Mouse (Mus musculus) forebrain, embryonic 15.5 days (tissue): ENCODE data around the gene Hp. TPM values are rescaled to one million over a fixed set of nuclear protein-coding genes. Genes with fewer than 3 reads are reported as not detected.

Source experiments
- ATAC-seq: fragments of 200-750 bp; cut with Nextera tagmentation; replicated peaks from 2 replicates; pipeline ENCODE4 v1.8.0; 2017; ENCODE audit warnings: mild to moderate bottlenecking, moderate TSS enrichment, moderate library complexity
- H3K27ac ChIP-seq: fragments of 300-500 bp; sonication (generic); replicated peaks from 2 replicates; pipeline ENCODE4 v1.5.1; 2015; ENCODE audit warnings: mild to moderate bottlenecking, inconsistent platforms
- H3K27me3 ChIP-seq: fragments of 300-500 bp; sonication (generic); 2 replicates; pipeline ENCODE4 v1.6.1; 2015; ENCODE audit warnings: inconsistent platforms
- H3K36me3 ChIP-seq: fragments of 300-500 bp; sonication (generic); 2 replicates; pipeline ENCODE4 v1.6.1; 2015; ENCODE audit warnings: mild to moderate bottlenecking, inconsistent platforms
- H3K4me1 ChIP-seq: fragments of 300-500 bp; sonication (generic); 2 replicates; pipeline ENCODE4 v1.6.1; 2015; ENCODE audit warnings: inconsistent platforms
- H3K4me2 ChIP-seq: fragments of 300-500 bp; sonication (generic); replicated peaks from 2 replicates; pipeline ENCODE4 v1.6.1; 2015; ENCODE audit warnings: mild to moderate bottlenecking, inconsistent platforms
- H3K4me3 ChIP-seq: fragments of 300-500 bp; sonication (generic); 2 replicates; pipeline ENCODE4 v1.5.1; 2015; ENCODE audit warnings: mild to moderate bottlenecking, inconsistent platforms
- H3K9ac ChIP-seq: fragments of 300-500 bp; sonication (generic); replicated peaks from 2 replicates; pipeline ENCODE4 v1.6.1; 2015; ENCODE audit warnings: mild to moderate bottlenecking, inconsistent platforms
- H3K9me3 ChIP-seq: fragments of 300-500 bp; sonication (generic); 2 replicates; pipeline ENCODE4 v1.6.1; 2016; ENCODE audit warnings: inconsistent platforms
- WGBS: fragments of 180-500 bp; shearing (Covaris S2); methylation state at CpG from one replicate; pipeline ENCODE4 v1.1.7; 2015; ENCODE audit warnings: mixed read lengths; 5-methylcytosine and 5-hydroxymethylcytosine counted together
- polyA plus RNA-seq: library from polyadenylated mRNA; unstranded; fragments of >200 nt; fragmentation: Nextera tagmentation; extraction: Ambion mirVana; gene quantifications from 2 replicates; pipeline ENCODE4 v1.2.1, GENCODE M21; 2015

Gene Hp
- polyA plus RNA-seq, 1 experiment from 2014 or later, result 0.14 TPM

- H3K36me3 ChIP-seq, result 0 out of 2 replicates have a peak, but pooled peaks cover 2% of the 10 kb centered on the region
- no peak overlapping the region for H3K27ac ChIP-seq
- H3K27me3 ChIP-seq, result no peaks in the 10 kb centered on the region
- no peak for ATAC-seq
- H3K4me3 ChIP-seq, result no peak overlapping the region
- no peaks in the 10 kb centered on the region for H3K4me1 ChIP-seq
- H3K4me2 ChIP-seq, result no peak overlapping the region
- no peaks in the 10 kb centered on the region for H3K9me3 ChIP-seq
- WGBS, result 84% methylated on average over 3 of the region's 3 CpGs
- no peak overlapping the region for H3K9ac ChIP-seq
Measured at GRCm38 (mm10) chr8:109591367-109591766, 12.4 kb upstream of the Hp start.

- Histone ChIP-seq H3K36me3 (0 out of 2 replicates have a peak, but pooled peaks cover 2% of the 10 kb centered on the region), H3K27ac (no peak overlapping the region), H3K9ac (no peak overlapping the region), H3K4me1 (no peaks in the 10 kb centered on the region), H3K9me3 (no peaks in the 10 kb centered on the region), H3K4me3 (no peak overlapping the region), H3K27me3 (no peaks in the 10 kb centered on the region), H3K4me2 (no peak overlapping the region)
- ATAC-seq, result no peak
- 93% methylated on average over 9 of the region's 9 CpGs for WGBS
Measured at GRCm38 (mm10) chr8:109590901-109591300, 11.9 kb upstream of the Hp start.

GRCm38 (mm10) chr8:109586972-109587504 is 8.1 kb upstream of the Hp start:
- Histone ChIP-seq H3K27me3 (no peaks in the 10 kb centered on the region), H3K4me2 (no peak overlapping the region), H3K9me3 (no peaks in the 10 kb centered on the region), H3K36me3 (no peaks in the 10 kb centered on the region), H3K4me1 (no peaks in the 10 kb centered on the region), H3K4me3 (no peak overlapping the region), H3K9ac (no peak overlapping the region), H3K27ac (no peak overlapping the region)
- no peak for ATAC-seq
- 72% methylated on average over 7 of the region's 7 CpGs for WGBS

GRCm38 (mm10) chr8:109585652-109586051 is 6.7 kb upstream of the Hp start:
- Histone ChIP-seq H3K27me3 (no peaks in the 10 kb centered on the region), H3K27ac (no peak overlapping the region), H3K9me3 (no peaks in the 10 kb centered on the region), H3K4me1 (no peaks in the 10 kb centered on the region), H3K9ac (no peak overlapping the region), H3K36me3 (no peaks in the 10 kb centered on the region), H3K4me2 (no peak overlapping the region), H3K4me3 (no peak overlapping the region)
- ATAC-seq, result no peak

- Histone ChIP-seq H3K27ac (no peak overlapping the region), H3K4me2 (no peak overlapping the region), H3K36me3 (no peaks in the 10 kb centered on the region), H3K9me3 (no peaks in the 10 kb centered on the region), H3K9ac (no peak overlapping the region), H3K4me1 (no peaks in the 10 kb centered on the region), H3K4me3 (no peak overlapping the region), H3K27me3 (no peaks in the 10 kb centered on the region)
- WGBS, result 94% methylated on average over 3 of the region's 3 CpGs
- ATAC-seq, result no peak
Measured at GRCm38 (mm10) chr8:109584830-109585229, 5.9 kb upstream of the Hp start.

- no peak overlapping the region for H3K9ac ChIP-seq
- no peak overlapping the region for H3K27ac ChIP-seq
- H3K9me3 ChIP-seq, result no peaks in the 10 kb centered on the region
- H3K36me3 ChIP-seq, result no peaks in the 10 kb centered on the region
- H3K4me1 ChIP-seq, result no peaks in the 10 kb centered on the region
- no peak overlapping the region for H3K4me2 ChIP-seq
- no peak overlapping the region for H3K4me3 ChIP-seq
- WGBS, result 83% methylated on average over 4 of the region's 4 CpGs
- ATAC-seq, result no peak
- H3K27me3 ChIP-seq, result no peaks in the 10 kb centered on the region
Measured at GRCm38 (mm10) chr8:109584293-109584692, 5.3 kb upstream of the Hp start.

- no peaks in the 10 kb centered on the region for H3K9me3 ChIP-seq
- H3K36me3 ChIP-seq, result peaks cover 5% of the 10 kb centered on the region; the same call in 1 of the 2 replicates
- H3K27me3 ChIP-seq, result no peaks in the 10 kb centered on the region
- H3K4me1 ChIP-seq, result no peaks in the 10 kb centered on the region
- H3K9ac ChIP-seq, result no peak overlapping the region
- WGBS, result 85% methylated on average over 4 of the region's 4 CpGs
- H3K27ac ChIP-seq, result no peak overlapping the region
- no peak overlapping the region for H3K4me2 ChIP-seq
- ATAC-seq, result no peak
- H3K4me3 ChIP-seq, result no peak overlapping the region
Measured at GRCm38 (mm10) chr8:109576311-109576710, 2.7 kb downstream of the Hp start.

- Histone ChIP-seq H3K9ac (no peak overlapping the region), H3K36me3 (peaks cover 9% of the 10 kb centered on the region; the same call in 1 of the 2 replicates), H3K27ac (no peak overlapping the region), H3K27me3 (no peaks in the 10 kb centered on the region), H3K4me2 (no peak overlapping the region), H3K4me3 (no peak overlapping the region), H3K4me1 (peaks cover 9% of the 10 kb centered on the region), H3K9me3 (no peaks in the 10 kb centered on the region)
- no peak for ATAC-seq
- 92% methylated on average over 12 of the region's 12 CpGs for WGBS
Measured at GRCm38 (mm10) chr8:109571139-109571538, 7.8 kb downstream of the Hp start.

- Histone ChIP-seq H3K4me2 (peak within 1 kb of the TSS; percentile 83), H3K9ac (peak within 1 kb of the TSS; percentile 93), H3K9me3 (no peaks in the 10 kb centered on the region), H3K36me3 (peaks cover 20% of the 10 kb centered on the region), H3K27ac (peak within 1 kb of the TSS; percentile 93), H3K27me3 (no peaks in the 10 kb centered on the region), H3K4me1 (peaks cover 21% of the 10 kb centered on the region), H3K4me3 (peak within 1 kb of the TSS; percentile 86)
- peak; percentile 100 for ATAC-seq
- under 1% methylated on average over 52 of the region's 52 CpGs for WGBS
Measured at GRCm38 (mm10) chr8:109565498-109566333, 13.3 kb downstream of the Hp start, which contains the start of the genes Dhx38 and Txnl4b. Gene Dhx38 (minus strand): TSS chr8:109565861. Gene Txnl4b (plus strand): TSS chr8:109565892.

- Histone ChIP-seq H3K4me3 (peak overlapping the region; percentile 86), H3K4me2 (peak overlapping the region; percentile 83), H3K36me3 (peaks cover 29% of the 10 kb centered on the region), H3K9ac (peak overlapping the region; percentile 93), H3K27me3 (no peaks in the 10 kb centered on the region), H3K4me1 (peaks cover 21% of the 10 kb centered on the region), H3K9me3 (no peaks in the 10 kb centered on the region), H3K27ac (peak overlapping the region; percentile 93)
- 3% methylated on average over 10 of the region's 10 CpGs for WGBS
- no peak for ATAC-seq
Measured at GRCm38 (mm10) chr8:109564766-109565165, 14.2 kb downstream of the Hp start.

- peaks cover 36% of the 10 kb centered on the region for H3K36me3 ChIP-seq
- H3K4me3 ChIP-seq, result no peak overlapping the region
- H3K9ac ChIP-seq, result no peak overlapping the region
- no peak overlapping the region for H3K27ac ChIP-seq
- 83% methylated on average over 2 of the region's 2 CpGs for WGBS
- H3K9me3 ChIP-seq, result no peaks in the 10 kb centered on the region
- H3K4me2 ChIP-seq, result no peak overlapping the region
- H3K4me1 ChIP-seq, result peaks cover 21% of the 10 kb centered on the region
- no peaks in the 10 kb centered on the region for H3K27me3 ChIP-seq
- no peak for ATAC-seq
Measured at GRCm38 (mm10) chr8:109563881-109564280, 15.1 kb downstream of the Hp start.

GRCm38 (mm10) chr8:109551663-109552062 is 27.3 kb downstream of the Hp start:
- H3K4me1 ChIP-seq, result no peaks in the 10 kb centered on the region

More at GRCm38 (mm10) chr8:109551663-109552062, 27.3 kb downstream of the Hp start:
- 37% methylated on average over 3 of the region's 3 CpGs for WGBS
- Histone ChIP-seq H3K4me2 (no peak overlapping the region), H3K27ac (no peak overlapping the region), H3K36me3 (peaks cover 96% of the 10 kb centered on the region), H3K9me3 (no peaks in the 10 kb centered on the region), H3K27me3 (no peaks in the 10 kb centered on the region), H3K9ac (no peak overlapping the region), H3K4me3 (no peak overlapping the region)
- no peak for ATAC-seq
